Mouse (Mus musculus) cerebellum, adult (tissue): ENCODE data around the gene Prrg2.

Source experiments
- ATAC-seq: cut with Nextera tagmentation; 2 replicates; pipeline ENCODE4 v1.9.2; 2017; ENCODE audit warnings: mild to moderate bottlenecking, moderate library complexity, mixed read lengths; ENCODE audit not compliant: insufficient number of reproducible peaks, low FRiP score, low TSS enrichment

Prrg2 gene

DNA sequence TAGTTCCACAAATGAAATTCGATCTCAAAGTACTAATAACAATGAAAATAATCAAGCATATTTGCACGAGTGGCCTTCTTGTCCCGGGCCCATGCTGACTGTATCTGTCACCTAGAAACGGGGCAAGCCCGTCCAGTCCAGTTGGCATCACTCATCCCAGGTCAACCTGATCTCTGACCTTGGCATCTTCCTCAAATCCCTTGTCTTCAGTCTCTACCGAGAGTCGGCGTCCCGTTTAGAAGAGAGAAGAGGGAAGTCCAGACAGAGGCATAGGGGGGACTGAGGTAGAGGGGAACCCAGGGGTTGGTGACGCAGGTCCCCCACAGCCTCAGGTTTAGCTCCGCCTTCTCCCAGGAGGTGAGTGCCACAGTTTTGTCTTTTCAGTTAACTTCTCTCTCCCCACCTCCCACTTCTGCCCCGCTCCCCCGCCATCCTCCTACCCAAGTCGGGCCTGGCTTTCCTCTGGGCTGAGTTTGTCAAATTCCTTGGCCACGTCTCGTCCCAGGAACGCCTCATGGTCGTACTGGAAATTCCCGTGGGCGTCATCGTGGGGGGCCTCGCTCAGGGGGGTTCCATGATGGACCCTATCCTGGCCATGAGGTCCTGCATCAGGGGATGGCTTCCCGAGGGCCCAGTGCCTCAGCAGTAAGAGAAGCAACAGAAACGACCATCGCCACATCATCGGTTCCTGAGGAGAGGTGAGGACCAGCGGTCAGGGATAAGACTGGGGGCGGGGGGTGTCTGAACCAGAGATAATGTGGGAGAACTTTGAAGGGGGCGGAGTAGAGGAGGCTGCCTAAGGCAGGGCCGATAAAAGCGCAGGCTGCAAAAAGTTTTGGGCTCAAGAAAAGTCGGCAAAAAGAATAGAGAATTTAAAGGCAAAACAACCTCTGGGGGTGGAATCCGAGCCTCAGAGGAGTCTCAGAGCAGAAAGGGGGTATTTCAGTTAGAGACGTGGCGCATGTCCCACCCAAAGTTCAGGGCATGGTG lies 28.8 kb upstream of the Prrg2 start:
- ATAC-seq = no peak

DNA sequence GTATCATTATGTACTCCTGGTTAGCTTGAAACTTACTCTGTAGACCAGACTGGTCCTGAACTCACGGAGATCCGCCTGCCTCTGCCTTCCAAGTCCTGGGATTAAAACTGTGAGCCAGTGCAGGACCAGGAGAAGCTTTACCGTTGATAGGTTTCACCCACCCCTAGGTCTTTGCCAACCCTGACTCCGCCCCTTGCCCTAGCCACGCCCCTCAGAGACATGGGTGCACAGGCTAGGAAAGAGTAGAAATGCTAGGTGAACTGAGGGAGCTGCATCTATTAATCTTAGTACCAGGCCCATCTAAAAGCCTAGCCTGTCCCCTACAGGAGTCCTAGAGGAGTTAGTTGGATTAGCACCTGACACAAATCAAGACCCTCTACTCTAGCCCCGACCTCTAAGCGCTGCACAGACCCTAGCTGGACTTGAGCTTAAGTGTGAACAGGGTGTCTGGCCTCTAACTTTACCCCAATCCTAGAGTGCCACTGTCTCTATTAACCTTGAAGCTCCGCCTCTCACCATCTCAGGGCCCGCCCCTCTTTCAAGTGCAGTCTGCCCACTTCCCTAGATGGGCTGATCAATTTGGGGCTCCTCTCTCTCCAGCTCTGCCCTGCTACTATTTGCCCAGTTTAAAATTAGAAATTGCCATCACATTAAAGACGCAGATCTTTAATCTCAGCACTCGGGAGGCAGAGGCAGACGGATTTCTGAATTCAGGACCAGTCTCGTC lies 27.9 kb upstream of the Prrg2 start:
- no peak for ATAC-seq

DNA sequence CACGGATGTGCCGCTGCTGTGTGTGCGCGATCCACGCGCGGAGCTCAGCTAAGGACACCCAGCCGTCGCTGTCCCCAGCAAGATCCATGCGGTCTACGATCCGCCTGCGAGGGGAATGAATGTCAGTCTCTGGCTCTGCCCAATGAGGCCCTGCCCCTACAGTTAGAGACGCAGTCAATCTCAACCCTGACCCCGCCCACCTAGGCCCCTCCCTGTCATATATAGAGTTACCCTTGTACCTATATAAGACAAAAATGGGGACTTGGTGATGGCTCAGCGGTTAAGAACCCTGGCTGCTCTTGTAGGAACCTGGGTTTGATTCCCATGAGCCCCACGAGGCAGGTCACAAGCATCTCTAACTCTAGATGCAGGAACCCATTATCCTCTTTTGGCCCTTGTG lies 26.1 kb upstream of the Prrg2 start:
- ATAC-seq = no peak

DNA sequence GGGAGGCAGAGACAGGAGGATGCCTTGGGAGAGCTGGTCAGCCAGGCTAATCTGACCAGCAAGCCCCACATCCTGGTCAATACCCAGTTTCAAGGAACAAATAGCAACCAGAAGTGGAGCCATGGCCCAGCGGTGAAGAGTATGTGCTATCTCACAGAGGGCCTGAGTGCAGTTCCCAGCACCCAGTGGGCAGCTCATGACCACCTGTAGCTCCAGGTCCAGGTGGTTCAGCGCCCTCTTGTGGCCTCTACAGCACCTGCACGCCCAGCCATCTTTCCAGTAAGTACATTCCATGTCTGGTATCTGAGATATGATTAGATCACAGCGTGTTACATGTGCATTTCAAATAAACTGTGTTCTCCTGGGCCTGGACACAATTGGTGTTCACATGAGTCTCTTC lies 23.6 kb upstream of the Prrg2 start:
- no peak for ATAC-seq

DNA sequence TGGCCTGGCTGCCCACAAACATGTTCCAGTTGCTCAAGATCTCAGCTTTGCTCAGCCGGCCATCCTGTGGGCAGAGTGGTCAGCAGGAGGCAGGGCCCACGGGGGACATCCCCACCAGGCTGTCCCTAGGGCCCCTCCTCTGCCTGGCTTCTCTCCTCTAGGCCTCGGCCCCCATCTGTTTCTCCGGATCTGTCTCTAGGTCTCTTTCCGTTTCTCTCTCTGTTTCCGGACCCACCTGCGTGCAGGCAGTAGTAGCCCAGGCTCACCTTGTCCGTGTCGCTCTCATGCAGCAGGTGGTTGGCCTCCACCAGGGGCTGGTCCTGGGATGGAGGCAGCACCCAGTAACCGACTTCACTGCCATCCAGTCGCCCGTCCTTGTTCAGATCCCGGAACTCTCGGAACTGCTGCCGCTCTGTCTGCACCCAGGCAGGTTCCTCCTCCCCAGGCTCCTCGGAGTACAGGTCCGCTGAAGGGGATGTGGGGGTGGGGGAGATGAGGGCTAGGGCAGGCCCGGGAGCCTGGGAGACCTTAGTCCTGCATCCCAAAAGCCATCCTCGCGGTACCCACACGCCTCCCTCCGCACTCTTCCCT lies 20.9 kb upstream of the Prrg2 start:
- ATAC-seq = no peak

DNA sequence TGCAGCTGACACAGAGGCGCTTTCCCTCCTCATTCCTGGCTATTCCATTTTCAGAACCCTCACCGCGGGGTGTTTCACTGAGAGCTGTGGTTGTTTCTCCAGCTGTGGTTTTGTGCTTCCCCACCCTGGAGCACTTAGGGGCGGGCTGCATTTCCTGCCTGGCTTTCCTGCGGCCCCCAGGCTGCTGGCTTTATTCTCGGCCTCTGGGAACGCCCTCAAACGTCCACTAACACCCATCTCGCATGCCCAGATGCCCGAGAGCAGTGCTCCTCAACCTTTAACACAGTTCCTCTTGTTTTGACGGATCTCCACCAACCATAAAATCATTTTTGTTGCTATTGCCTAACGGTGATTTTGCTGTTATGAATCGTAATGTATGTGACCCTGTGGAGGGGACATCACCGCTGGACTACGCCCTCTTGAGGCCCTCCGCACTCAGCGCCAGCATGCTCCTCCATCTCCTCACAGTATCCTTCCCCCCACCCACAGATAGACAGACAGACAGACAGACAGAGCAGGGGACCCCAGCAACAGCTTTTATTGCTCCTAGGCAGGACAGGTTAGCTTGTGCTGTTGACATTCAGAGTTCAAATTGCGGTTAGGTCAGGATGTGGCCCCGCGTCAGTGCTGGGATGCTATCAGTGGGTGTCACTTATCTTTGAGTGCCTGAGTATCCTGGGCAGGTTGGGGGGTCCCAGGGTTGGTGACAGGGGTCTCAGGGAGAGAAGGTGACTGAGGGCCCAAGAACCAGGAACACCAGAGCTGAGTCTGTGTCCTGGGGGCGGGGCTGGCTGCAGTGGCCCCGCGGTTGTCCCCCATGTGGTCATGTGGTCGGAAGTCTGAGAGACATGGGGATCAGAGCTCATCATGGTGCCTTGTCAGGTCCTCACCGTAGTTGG lies 20.2 kb upstream of the Prrg2 start:
- no peak for ATAC-seq

DNA sequence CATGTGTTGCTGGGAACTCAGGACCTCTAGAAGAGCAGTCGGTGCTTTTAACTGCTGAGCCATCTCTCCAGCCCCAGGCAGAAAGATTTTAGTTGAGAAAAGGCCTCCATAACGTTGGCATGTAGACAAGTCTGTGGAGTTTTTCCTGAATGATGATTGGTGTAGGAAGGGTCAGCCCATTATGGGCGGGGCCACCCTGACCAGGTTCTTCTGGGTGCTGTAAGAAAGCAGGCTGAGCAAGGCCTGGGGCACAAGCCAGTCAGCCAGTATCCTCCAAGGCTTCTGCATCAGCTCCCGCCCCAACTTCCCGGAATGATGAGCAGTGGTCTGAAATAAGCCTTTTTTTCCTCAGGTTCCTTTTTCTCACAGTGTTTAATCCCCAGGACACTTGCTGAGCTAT lies 18.5 kb upstream of the Prrg2 start:
- no peak for ATAC-seq

DNA sequence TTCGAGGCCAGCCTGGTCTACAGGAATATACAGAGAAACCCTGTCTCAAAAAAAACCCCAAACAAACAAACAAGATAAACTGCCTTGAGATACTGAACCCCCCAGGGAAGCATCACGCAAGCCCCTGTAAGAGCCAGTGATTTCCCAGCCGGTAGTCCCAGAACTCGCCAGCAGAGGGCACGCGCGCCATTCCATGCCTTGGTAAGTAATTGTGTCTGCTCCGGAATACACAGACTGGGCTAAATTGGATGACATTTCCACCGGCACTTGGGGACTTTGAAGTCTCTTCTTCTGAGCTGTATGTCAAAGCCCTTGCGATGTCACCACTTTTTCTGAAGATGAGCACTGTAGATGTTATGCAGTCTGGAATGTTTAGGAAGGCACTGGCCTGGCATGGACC lies 17.4 kb upstream of the Prrg2 start:
- peak; percentile 36; the same call in 1 of the 2 replicates for ATAC-seq

DNA sequence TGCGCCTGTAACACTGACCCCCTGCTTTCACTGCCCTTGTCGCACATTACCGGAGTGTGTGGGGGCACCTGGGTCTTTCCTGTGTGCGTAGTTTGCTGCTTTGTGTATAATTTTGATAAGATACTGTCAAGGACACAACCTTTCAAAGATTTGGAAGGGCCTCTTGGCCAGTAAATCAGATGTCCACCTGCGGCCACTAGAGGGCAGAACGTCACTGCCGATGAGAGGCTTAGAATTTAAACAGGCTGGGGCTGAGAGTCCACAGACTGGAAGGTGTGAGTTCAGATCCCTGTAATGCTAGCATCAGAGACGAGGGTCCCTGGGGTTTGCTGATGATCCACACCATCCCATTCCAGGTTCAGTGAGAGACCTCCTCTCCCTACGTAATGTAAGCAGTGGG lies 16.0 kb upstream of the Prrg2 start:
- ATAC-seq = no peak

DNA sequence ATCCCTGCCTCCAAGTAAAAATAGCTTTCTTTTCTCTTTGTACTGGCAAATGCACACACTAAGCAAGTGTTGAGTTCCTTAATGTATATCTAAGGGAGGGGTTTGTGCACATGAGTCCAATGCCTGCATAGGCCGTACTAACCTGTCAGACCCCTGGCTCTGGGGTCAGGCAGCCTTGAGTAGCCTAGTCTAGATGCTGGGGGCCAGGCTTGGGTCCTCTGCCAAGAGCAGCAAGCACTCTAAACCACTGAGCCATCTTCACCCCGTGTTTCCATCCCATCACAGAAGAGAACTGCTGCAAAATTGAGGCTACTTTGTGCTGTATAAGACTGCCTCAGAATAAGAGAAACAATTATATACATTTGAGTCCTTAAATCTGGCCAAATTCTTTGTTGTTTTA lies 15.4 kb upstream of the Prrg2 start:
- no peak for ATAC-seq

DNA sequence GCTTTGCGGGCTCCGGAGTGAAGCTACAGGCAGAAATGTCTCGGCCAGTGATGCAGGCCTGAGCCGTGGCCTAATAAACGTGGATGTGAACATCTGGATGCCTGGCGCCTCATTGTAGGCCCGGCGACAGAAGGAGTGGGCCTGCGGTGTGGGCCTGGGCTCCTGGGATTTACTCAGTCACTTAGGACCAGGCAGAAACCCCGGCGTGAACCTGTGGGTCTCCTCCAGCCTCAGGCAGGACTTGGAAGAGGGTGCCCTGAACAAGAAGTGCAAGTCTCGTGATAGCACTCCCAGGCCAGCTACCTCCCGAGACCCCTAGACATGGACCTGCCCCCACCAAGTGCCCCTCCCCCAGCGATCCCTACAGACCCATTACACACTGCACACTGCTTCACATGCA lies 14.8 kb upstream of the Prrg2 start:
- ATAC-seq = no peak

DNA sequence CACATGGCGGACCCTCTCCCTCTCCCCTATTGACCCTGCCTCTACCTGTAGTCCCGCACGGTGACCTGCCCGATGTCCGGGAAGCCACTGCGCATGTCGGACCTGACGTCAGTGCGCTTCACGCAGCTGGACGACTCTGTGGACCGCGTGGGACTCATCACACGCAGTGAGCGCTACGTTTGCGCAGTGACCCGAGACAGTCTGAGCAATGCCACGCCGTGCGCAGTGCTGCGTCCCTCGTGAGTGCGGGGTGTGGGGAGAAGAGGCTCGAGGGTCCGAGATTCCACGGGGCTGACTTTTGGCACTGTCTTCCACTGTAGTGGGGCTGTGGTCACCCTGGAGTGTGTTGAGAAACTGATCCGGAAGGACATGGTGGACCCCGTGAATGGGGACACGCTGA lies 14.0 kb upstream of the Prrg2 start:
- ATAC-seq = no peak

DNA sequence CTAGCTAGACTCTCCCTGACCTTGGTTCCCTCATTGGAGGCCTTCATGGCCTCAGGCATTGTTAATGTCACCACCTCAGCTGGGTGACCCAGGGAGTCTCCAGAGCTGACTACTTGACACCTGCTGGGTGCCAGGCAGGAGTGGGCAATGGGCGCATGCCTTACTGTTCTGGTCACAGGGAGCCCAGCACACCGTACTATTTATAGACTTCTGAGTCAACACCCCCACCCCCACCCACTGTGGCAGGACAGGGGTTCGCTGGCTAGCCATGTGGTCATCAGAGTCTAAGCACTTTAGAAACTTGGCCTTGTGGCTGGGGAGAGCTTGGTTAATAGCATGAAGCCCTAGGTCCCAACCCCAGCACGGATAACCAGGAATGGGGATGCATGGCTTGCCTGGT lies 12.9 kb upstream of the Prrg2 start:
- ATAC-seq = no peak

DNA sequence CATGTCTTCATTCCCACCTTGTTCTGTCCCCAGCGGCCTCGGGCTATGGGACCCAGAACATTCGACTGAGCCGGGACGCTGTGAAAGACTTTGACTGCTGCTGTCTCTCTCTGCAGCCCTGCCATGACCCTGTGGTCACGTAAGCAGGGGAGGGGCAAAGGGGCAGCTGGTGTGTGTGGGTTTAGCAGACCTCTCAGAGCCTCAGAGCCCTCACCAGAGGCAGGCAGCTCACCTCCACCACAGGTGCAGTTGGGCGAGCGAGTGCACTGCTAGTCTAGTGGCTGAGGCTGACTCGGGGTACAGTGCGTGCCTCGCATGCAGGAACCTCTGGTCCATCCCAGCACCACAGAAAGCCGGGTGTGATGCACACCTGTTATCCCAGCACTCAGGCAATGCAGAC lies 11.5 kb upstream of the Prrg2 start:
- no peak for ATAC-seq

DNA sequence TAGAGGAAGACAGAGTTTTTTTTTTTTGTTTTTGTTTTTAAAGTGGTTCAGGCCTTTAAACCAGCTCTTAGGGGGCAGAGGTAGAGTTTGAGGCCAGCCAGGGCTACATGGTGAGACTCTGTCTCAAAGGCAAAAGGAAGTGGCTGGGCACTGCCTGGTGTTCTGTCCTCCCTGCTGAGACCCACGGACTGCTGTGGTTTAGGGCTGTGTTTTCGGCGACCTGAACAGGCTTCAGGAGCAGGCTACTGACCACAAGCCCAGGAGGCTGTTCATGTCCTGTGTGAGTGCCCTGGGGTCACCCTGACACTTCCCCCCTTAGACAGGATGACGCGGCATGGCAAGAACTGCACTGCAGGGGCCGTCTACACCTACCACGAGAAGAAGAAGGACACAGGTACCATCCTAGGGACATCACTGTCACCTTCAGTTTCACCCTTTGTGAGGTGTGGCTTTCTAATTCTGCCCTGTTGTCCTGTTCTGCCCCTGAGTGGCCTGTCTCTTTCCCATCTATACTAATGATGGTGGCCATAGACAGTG lies 10.8 kb upstream of the Prrg2 start:
- ATAC-seq = no peak

DNA sequence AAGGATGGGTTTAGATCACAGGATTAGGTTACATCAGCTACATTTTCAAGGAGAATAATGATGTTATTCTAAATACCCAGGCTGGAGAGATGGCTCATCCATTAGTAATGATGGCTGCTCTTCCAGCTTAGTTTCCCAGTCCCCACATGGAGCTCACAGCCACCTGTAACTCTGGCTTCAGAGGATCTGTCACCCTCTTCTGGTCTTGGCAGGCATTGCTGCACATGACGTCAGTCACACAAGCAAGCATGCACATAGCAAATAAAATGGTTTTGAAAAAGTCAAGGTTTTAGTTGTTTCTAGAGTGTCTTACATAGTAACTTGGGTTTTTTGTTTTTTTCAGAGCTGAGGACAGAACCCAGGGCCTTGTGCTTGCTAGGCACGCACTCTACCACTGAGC lies 9.8 kb upstream of the Prrg2 start:
- no peak for ATAC-seq

DNA sequence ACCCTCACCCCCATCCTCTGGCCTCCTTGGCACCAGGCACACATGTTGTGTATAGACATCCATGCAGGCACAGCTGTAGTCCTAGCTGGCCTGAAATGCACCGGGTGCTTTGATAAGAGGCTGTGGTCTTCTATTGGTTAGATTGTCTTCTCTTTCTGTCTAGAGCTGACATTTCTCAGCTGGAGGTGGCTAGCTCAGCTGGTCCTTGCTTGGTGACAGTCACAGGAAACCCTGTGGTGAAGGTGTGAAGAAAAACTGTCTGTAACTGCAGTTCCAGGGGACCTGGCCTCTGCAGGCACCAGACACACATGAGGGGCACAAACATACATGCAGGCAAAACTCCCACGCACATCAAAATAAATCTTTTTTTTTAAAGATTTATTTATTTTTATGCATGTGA lies 7.2 kb upstream of the Prrg2 start:
- no peak for ATAC-seq

DNA sequence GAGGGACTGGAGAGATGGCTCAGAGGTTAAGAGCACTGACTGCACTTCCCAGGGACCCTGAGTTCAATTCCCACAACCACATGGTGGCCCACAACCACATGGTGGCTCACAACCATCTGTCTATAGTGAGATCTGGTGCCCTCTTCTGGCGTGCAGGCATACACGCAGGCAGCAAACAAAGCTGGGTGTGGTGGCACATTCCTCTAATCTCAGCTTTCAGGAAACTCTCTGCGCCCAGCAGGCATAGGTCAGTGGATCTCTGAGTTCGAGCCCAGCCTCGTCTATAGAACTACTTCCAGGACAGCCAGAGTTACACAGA lies 5.5 kb upstream of the Prrg2 start:
- ATAC-seq = no peak

DNA sequence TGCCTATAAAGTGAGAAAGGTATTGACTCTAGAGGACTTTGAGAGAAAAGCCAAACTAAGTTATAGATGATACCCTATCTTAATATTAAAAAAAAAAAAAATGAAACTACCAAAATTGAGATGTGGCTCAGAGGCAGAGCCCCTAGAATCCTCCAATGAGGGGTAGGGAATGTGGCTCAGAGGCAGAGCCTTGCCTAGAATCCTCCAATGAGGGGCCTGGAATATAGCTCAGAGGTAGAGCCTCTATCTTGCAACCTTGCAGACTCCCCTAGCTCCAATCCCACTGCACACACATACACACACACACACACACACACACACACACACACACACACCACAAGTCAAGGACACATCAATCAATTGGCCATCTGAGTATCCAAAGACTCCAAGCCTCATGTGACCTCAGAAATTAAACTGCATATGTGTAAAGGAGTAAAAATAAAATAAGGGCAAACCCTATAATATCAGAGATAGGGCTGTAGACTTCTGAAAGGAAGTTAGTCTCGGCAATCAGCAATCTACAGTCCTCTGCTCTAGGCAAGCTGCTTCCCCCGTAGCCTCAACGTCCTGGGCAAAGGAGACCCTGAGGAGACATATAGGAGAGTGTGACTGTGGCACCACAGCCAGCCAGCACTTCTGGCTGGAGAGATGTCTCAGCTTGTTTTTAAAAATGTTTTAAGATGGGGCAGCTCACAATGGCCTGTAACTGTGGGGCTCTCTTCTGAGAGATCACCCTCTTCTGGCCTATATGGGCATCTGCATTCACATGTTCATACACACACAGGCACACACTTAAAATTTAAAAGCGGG lies 4.9 kb upstream of the Prrg2 start:
- no peak for ATAC-seq
